ENCODE assay signal across 8 mouse cellular contexts in genomic region chr11:60698806-60699523, GRCm38 (mm10). TPM values are rescaled to one million over a fixed set of nuclear protein-coding genes. Genes with fewer than 3 reads are reported as not detected.
DNase-seq lines count a peak whose midpoint lies in the region; ATAC-seq and TF ChIP-seq lines count a peak whose summit lies in the region.

No protein-coding gene starts in this region.

- peak; percentile 28 for DNase-seq in CD4-positive, CD25-positive, alpha-beta regulatory T cell, adult 2 months (ENCODE audit: low read depth, low spot score)
- peak; percentile 80 for DNase-seq in adrenal gland, adult 2 months
- peak; percentile 85 to 86 for DNase-seq in heart, adult 2 months
- peak; percentile 61 for DNase-seq in kidney, adult 11 months
- DNase-seq in liver, embryonic 11.5 days (ENCODE audit: low spot score) = peak; percentile 77
- peak; percentile 63 to 67 for DNase-seq in thymus, postnatal 36 days

- no peaks in the 10 kb centered on the region for H3K27me3 ChIP-seq in embryonic facial prominence, embryonic 12.5 days
- H3K27me3 ChIP-seq in heart, adult 2 months (ENCODE audit: control insufficient read depth, insufficient read depth, low read length) = no peaks in the 10 kb centered on the region
- no peaks in the 10 kb centered on the region for H3K27me3 ChIP-seq in liver, embryonic 11.5 days (replicated peaks; ENCODE audit: control insufficient read depth, insufficient read depth, low read length)

- peak overlapping the region; percentile 87 for H3K4me3 ChIP-seq in embryonic facial prominence, embryonic 12.5 days
- H3K4me3 ChIP-seq in heart, adult 2 months = peak overlapping the region; percentile 99
- peak overlapping the region; percentile 78 for H3K4me3 ChIP-seq in liver, embryonic 11.5 days (ENCODE audit: low read depth, low read length)

- peak; percentile 85 for TF ChIP-seq POLR2A in heart, adult 2 months (IDR thresholded peaks at IDR 0.05; ENCODE audit: insufficient read depth, low read depth, low read length)

- peaks cover 5% of the 10 kb centered on the region for H3K36me3 ChIP-seq in embryonic facial prominence, embryonic 12.5 days
- H3K36me3 ChIP-seq in heart, adult 2 months (ENCODE audit: control insufficient read depth, insufficient read depth, low read length) = no peaks in the 10 kb centered on the region
- H3K36me3 ChIP-seq in liver, embryonic 11.5 days (ENCODE audit: control insufficient read depth, insufficient read depth, low read length) = no peaks in the 10 kb centered on the region

- TF ChIP-seq EP300 in heart, adult 2 months (IDR thresholded peaks at IDR 0.05; ENCODE audit: insufficient read depth, low read depth, low read length) = 0 out of 2 replicates have a peak, but pooled peaks have one; percentile 21

- peak; percentile 31 for ATAC-seq in embryonic facial prominence, embryonic 12.5 days (ENCODE audit: insufficient number of reproducible peaks, insufficient read depth, low FRiP score, low TSS enrichment)
- ATAC-seq in liver, embryonic 11.5 days (replicated peaks; ENCODE audit: low FRiP score) = peak; percentile 32
- peak; percentile 7; the same call in 1 of the 2 replicates for ATAC-seq in monocyte, adult 5-6 weeks (replicated peaks; ENCODE audit: insufficient number of reproducible peaks, low FRiP score, low TSS enrichment, poor library complexity, severe bottlenecking)

- peak overlapping the region; percentile 94 for H3K9ac ChIP-seq in embryonic facial prominence, embryonic 12.5 days
- peak overlapping the region; percentile 63 for H3K9ac ChIP-seq in heart, adult 2 months (ENCODE audit: low read depth, low read length)
- peak overlapping the region; percentile 60 for H3K9ac ChIP-seq in liver, embryonic 11.5 days (ENCODE audit: low read depth, low read length)

- WGBS in embryonic facial prominence, embryonic 12.5 days = 5% methylated on average over 22 of the region's 22 CpGs
- WGBS in heart, adult 2 months = 2% methylated on average over 22 of the region's 22 CpGs
- 3% methylated on average over 22 of the region's 22 CpGs for WGBS in liver, embryonic 11.5 days

- H3K9me3 ChIP-seq in embryonic facial prominence, embryonic 12.5 days = no peaks in the 10 kb centered on the region
- no peaks in the 10 kb centered on the region for H3K9me3 ChIP-seq in liver, embryonic 11.5 days (ENCODE audit: control insufficient read depth, low read length)

- H3K4me1 ChIP-seq in embryonic facial prominence, embryonic 12.5 days = peaks cover 33% of the 10 kb centered on the region
- peaks cover 4% of the 10 kb centered on the region for H3K4me1 ChIP-seq in heart, adult 2 months (ENCODE audit: control insufficient read depth, insufficient read depth, low read length)
- H3K4me1 ChIP-seq in liver, embryonic 11.5 days (replicated peaks; ENCODE audit: control insufficient read depth, insufficient read depth, low read length) = peaks cover 15% of the 10 kb centered on the region

- H3K4me2 ChIP-seq in embryonic facial prominence, embryonic 12.5 days (replicated peaks) = peak overlapping the region; percentile 87
- peak overlapping the region; percentile 69 for H3K4me2 ChIP-seq in liver, embryonic 11.5 days

- intact Hi-C loops in heart, adult 2 months (cut with DNase I) = loop anchor here (1.0 to 5.0 kb wide), 4 partner anchors 29 to 228 kb away; partner anchors contain the start of genes Mief2, Smcr8 and Top3a

- no peak for TF ChIP-seq CTCF in heart, adult 2 months (IDR thresholded peaks at IDR 0.05)

- peak overlapping the region; percentile 89 for H3K27ac ChIP-seq in embryonic facial prominence, embryonic 12.5 days
- peak overlapping the region; percentile 84 for H3K27ac ChIP-seq in heart, adult 2 months
- peak overlapping the region; percentile 58; the same call in 1 of the 2 replicates for H3K27ac ChIP-seq in liver, embryonic 11.5 days (ENCODE audit: low read depth, low read length)

- no peaks in the 10 kb centered on the region for H3K79me2 ChIP-seq in heart, adult 2 months (replicated peaks; ENCODE audit: control insufficient read depth, insufficient read depth, low read length)

RNA-seq across cellular contexts. Expression of gene Llgl1, which starts 0.6 kb away (rescaled TPM):
- total RNA-seq in adrenal gland, adult 2 months (2021) = 10 to 100 TPM; 19.5 to 26.5 TPM
- 59.4 and 62.5 TPM in 2 replicates for polyA plus RNA-seq in adrenal gland, adult 2 months (2012; rRNA removed)
- polyA plus RNA-seq in embryonic facial prominence, embryonic 12.5 days (2016; fragmentation: Nextera tagmentation; extraction: Ambion mirVana) = 105 and 110 TPM in 2 replicates
- 10 to 100 TPM; 11.1 TPM for total RNA-seq in heart, adult 2 months (2021)
- 23.5 and 25.9 TPM in 2 replicates for polyA plus RNA-seq in heart, adult 2 months (2012; rRNA removed)
- 35.6 and 35.9 TPM in 2 replicates for polyA plus RNA-seq in liver, embryonic 11.5 days (2014; fragmentation: Nextera tagmentation; extraction: Ambion mirVana)
- total RNA-seq in monocyte, adult 5-6 weeks (2017) = 5.3 to 8.3 TPM (median 5.3 TPM) in 3 replicates

RNA-seq across cellular contexts. Expression of gene Flii, which starts 28.1 kb away (rescaled TPM):
- total RNA-seq in adrenal gland, adult 2 months (2021) = 100 to 1,000 TPM; 149 to 186 TPM
- 271 and 327 TPM in 2 replicates for polyA plus RNA-seq in adrenal gland, adult 2 months (2012; rRNA removed)
- 72.9 and 76.2 TPM in 2 replicates for polyA plus RNA-seq in embryonic facial prominence, embryonic 12.5 days (2016; fragmentation: Nextera tagmentation; extraction: Ambion mirVana)
- 100 to 1,000 TPM; 127 to 130 TPM for total RNA-seq in heart, adult 2 months (2021)
- polyA plus RNA-seq in heart, adult 2 months (2012; rRNA removed) = 152 and 168 TPM in 2 replicates
- polyA plus RNA-seq in liver, embryonic 11.5 days (2014; fragmentation: Nextera tagmentation; extraction: Ambion mirVana) = 61.3 and 69.2 TPM in 2 replicates
- total RNA-seq in monocyte, adult 5-6 weeks (2017) = 279 to 316 TPM (median 279 TPM) in 3 replicates

RNA-seq across cellular contexts. Expression of gene Mief2, which starts 29.2 kb away (rescaled TPM):
- 10 to 100 TPM; 26.0 to 41.6 TPM for total RNA-seq in adrenal gland, adult 2 months (2021)
- polyA plus RNA-seq in adrenal gland, adult 2 months (2012; rRNA removed) = 47.2 and 50.1 TPM in 2 replicates
- polyA plus RNA-seq in embryonic facial prominence, embryonic 12.5 days (2016; fragmentation: Nextera tagmentation; extraction: Ambion mirVana) = 19.1 and 19.6 TPM in 2 replicates
- 10 to 100 TPM; 31.1 to 36.2 TPM for total RNA-seq in heart, adult 2 months (2021)
- 34.8 and 42.2 TPM in 2 replicates for polyA plus RNA-seq in heart, adult 2 months (2012; rRNA removed)
- 8.0 and 8.9 TPM in 2 replicates for polyA plus RNA-seq in liver, embryonic 11.5 days (2014; fragmentation: Nextera tagmentation; extraction: Ambion mirVana)
- total RNA-seq in monocyte, adult 5-6 weeks (2017) = 7.8 to 17.2 TPM (median 10.3 TPM) in 3 replicates

Comparison
In these comparisons a context has a peak if more than half of its experiments do, and no peak if none do; other contexts are left out.
1. Peak in every context shown above with its lines: DNase-seq, ATAC-seq, H3K4me3 ChIP-seq and H3K27ac ChIP-seq.
2. DNase-seq: peak in every context shown above with its lines; median percentile 86 in heart, adult 2 months; 80 in adrenal gland, adult 2 months; 77 in liver, embryonic 11.5 days; 65 in thymus, postnatal 36 days; 61 in kidney, adult 11 months; 28 in CD4-positive, CD25-positive, alpha-beta regulatory T cell, adult 2 months.